Comparison of ENCODE assay signal across 7 mouse cellular contexts in the genomic region with DNA sequence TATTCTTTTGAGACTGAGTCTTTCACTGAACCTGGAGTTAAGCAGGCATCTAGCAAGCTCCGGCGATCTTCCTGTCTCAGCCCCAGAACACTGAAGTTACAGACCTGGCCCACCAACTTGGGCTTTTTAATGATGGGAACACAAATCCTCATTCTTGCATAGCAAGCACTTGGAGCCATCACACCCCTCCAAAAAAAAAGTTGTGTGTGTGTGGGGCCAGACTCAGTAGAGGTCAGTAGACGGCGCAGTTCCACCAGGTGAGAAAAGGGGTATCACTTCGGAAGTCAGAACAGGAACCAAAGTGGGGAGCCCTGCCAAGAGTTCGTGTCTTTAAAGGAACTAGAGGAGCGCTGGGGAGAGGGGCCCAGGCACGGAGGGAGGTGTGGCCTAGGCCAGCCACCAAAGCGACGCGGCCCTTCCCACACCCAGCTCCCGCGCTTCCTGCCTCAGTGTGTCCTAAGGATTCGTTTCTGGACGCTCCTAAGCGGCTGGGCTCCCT. TPM values are rescaled to one million over a fixed set of nuclear protein-coding genes. Genes with fewer than 3 reads are reported as not detected.
DNase-seq lines count a peak whose midpoint lies in the region; ATAC-seq and TF ChIP-seq lines count a peak whose summit lies in the region.

No protein-coding gene starts in this region.

- peak overlapping the region; percentile 23; the same call in 1 of the 2 replicates for H3K27ac ChIP-seq in thymus, adult 2 months (ENCODE audit: control insufficient read depth, insufficient read depth, low read length)
- peak overlapping the region; percentile 88 for H3K27ac ChIP-seq in forebrain, embryonic 15.5 days (replicated peaks)
- H3K27ac ChIP-seq in liver, embryonic 16.5 days (ENCODE audit: low read length) = peak overlapping the region; percentile 89

- peak overlapping the region; percentile 84 for H3K9ac ChIP-seq in forebrain, embryonic 15.5 days (replicated peaks)
- H3K9ac ChIP-seq in liver, embryonic 16.5 days (ENCODE audit: low read depth, low read length) = peak overlapping the region; percentile 97

- H3K4me1 ChIP-seq in thymus, adult 2 months (replicated peaks; ENCODE audit: control insufficient read depth, insufficient read depth, low read length) = peaks cover 11% of the 10 kb centered on the region
- peaks cover 46% of the 10 kb centered on the region for H3K4me1 ChIP-seq in forebrain, embryonic 15.5 days
- H3K4me1 ChIP-seq in liver, embryonic 16.5 days (ENCODE audit: control insufficient read depth, low read depth, low read length) = peaks cover 35% of the 10 kb centered on the region

- H3K36me3 ChIP-seq in thymus, adult 2 months (ENCODE audit: control insufficient read depth, insufficient read depth, low read length) = no peaks in the 10 kb centered on the region
- H3K36me3 ChIP-seq in forebrain, embryonic 15.5 days = no peaks in the 10 kb centered on the region
- no peaks in the 10 kb centered on the region for H3K36me3 ChIP-seq in liver, embryonic 16.5 days (ENCODE audit: control insufficient read depth, insufficient read depth)

- TF ChIP-seq CTCF in thymus, adult 2 months (IDR thresholded peaks at IDR 0.05; ENCODE audit: borderline replicate concordance, control insufficient read depth, extremely low read depth, insufficient read depth, low read length, poor library complexity) = no peak

- H3K27me3 ChIP-seq in thymus, adult 2 months (ENCODE audit: control insufficient read depth, insufficient read depth, low read length) = no peaks in the 10 kb centered on the region
- no peaks in the 10 kb centered on the region for H3K27me3 ChIP-seq in forebrain, embryonic 15.5 days
- no peaks in the 10 kb centered on the region for H3K27me3 ChIP-seq in liver, embryonic 16.5 days (ENCODE audit: control insufficient read depth, insufficient read depth, low read depth, low read length)

- no peak for DNase-seq in thymus, adult 2 months
- no peak for DNase-seq in thymus, postnatal 4 days
- no peak for DNase-seq in adrenal gland, postnatal 4 days (ENCODE audit: low spot score in 2 of 2)
- DNase-seq in right cerebral cortex, adult 2 months (ENCODE audit: low spot score in 2 of 2) = no peak
- DNase-seq in Muller cell, postnatal 12 days (ENCODE audit: inconsistent ontology term) = no peak

- no peaks in the 10 kb centered on the region for H3K9me3 ChIP-seq in forebrain, embryonic 15.5 days
- H3K9me3 ChIP-seq in liver, embryonic 16.5 days (replicated peaks; ENCODE audit: control insufficient read depth, low read length) = no peaks in the 10 kb centered on the region

- H3K4me3 ChIP-seq in thymus, adult 2 months (ENCODE audit: control insufficient read depth, insufficient read depth, low read length) = peak overlapping the region; percentile 89
- peak overlapping the region; percentile 85 for H3K4me3 ChIP-seq in forebrain, embryonic 15.5 days
- peak overlapping the region; percentile 86 for H3K4me3 ChIP-seq in liver, embryonic 16.5 days (ENCODE audit: low read depth, low read length)

- TF ChIP-seq POLR2A in thymus, adult 2 months (IDR thresholded peaks at IDR 0.05; ENCODE audit: control insufficient read depth, extremely low read depth, insufficient read depth, low read length, poor library complexity) = peak; percentile 46; the same call in 1 of the 2 replicates

- WGBS in thymus, adult 2 months = 1% methylated on average over 16 of the region's 16 CpGs
- under 1% methylated on average over 16 of the region's 16 CpGs for WGBS in forebrain, embryonic 15.5 days
- WGBS in liver, embryonic 16.5 days (ENCODE audit: insufficient replicate concordance) = under 1% methylated on average over 16 of the region's 16 CpGs

- H3K4me2 ChIP-seq in forebrain, embryonic 15.5 days (replicated peaks) = peak overlapping the region; percentile 83
- H3K4me2 ChIP-seq in liver, embryonic 16.5 days (ENCODE audit: low read depth, low read length) = peak overlapping the region; percentile 80

- ATAC-seq in forebrain, embryonic 15.5 days (replicated peaks) = no peak
- no peak for ATAC-seq in liver, embryonic 16.5 days (ENCODE audit: low read depth)

RNA-seq across cellular contexts. Expression of a gene that starts 0.3 kb away (rescaled TPM):
- polyA plus RNA-seq in thymus, adult 2 months (2012; rRNA removed) = 37.6 and 41.9 TPM in 2 replicates
- 21.3 and 22.2 TPM in 2 replicates for polyA plus RNA-seq in forebrain, embryonic 15.5 days (2015; fragmentation: Nextera tagmentation; extraction: Ambion mirVana)
- 13.1 and 13.4 TPM in 2 replicates for polyA plus RNA-seq in liver, embryonic 16.5 days (2015; fragmentation: Nextera tagmentation; extraction: Ambion mirVana)
- 10 to 100 TPM; 26.9 to 27.7 TPM for total RNA-seq in adrenal gland, postnatal 4 days (2021)

RNA-seq across cellular contexts. Expression of a gene that starts 0.4 kb away (rescaled TPM):
- polyA plus RNA-seq in thymus, adult 2 months (2012; rRNA removed) = 35.3 and 37.3 TPM in 2 replicates
- polyA plus RNA-seq in forebrain, embryonic 15.5 days (2015; fragmentation: Nextera tagmentation; extraction: Ambion mirVana) = 38.9 and 44.1 TPM in 2 replicates
- 25.1 and 26.6 TPM in 2 replicates for polyA plus RNA-seq in liver, embryonic 16.5 days (2015; fragmentation: Nextera tagmentation; extraction: Ambion mirVana)
- 10 to 100 TPM; 40.2 to 45.1 TPM for total RNA-seq in adrenal gland, postnatal 4 days (2021)

Comparison
In these comparisons a context has a peak if more than half of its experiments do, and no peak if none do; other contexts are left out.
1. H3K27ac ChIP-seq: peak in every context shown above with its lines; median percentile 89 in liver, embryonic 16.5 days; 88 in forebrain, embryonic 15.5 days; 23 in thymus, adult 2 months.